ENCODE assay signal across 8 mouse cellular contexts in the genomic region with DNA sequence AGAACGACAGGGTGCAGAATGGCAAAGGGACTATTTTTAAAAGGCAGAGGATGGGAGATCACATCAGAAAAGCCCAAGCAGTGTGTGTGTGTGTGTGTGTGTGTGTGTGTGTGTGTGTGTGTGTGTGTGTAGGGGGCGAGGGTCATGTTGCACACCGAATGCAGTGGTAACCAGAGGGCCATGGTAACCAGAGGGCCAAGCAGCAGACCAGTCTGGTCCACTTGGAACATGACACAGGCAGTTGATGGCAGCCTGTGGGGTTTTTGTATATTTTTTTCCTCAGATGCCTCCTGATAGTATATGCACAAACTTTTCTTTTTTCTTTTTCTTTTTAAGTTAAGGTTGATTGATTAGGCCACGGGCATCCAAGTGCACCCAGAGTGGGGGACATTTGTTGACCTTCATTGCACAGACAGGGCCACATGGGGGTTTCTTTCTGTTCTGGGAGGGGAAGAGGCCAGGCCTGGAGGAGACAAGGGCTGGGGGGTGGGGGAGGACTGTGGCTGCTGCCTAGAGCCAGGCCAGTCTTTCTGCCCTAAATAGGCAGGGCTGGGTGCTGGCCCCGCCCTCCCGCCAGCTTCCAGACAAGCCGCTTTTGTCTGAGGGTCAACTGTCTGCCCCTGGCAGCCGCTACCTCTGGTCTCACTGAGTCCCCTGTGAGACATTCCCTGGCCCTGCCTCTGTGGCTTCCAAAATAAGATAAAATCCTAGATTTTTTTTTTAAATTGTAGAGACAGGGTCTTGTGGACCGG. TPM values are rescaled to one million over a fixed set of nuclear protein-coding genes. Genes with fewer than 3 reads are reported as not detected.
DNase-seq lines count a peak whose midpoint lies in the region; ATAC-seq and TF ChIP-seq lines count a peak whose summit lies in the region.

No protein-coding gene starts in this region.

- 0 out of 2 replicates have a peak, but pooled peaks have one; percentile 1 for ATAC-seq in embryonic facial prominence, embryonic 12.5 days (ENCODE audit: insufficient number of reproducible peaks, insufficient read depth, low FRiP score, low TSS enrichment)
- peak; percentile 82 for ATAC-seq in heart, postnatal 0 days (ENCODE audit: insufficient read depth, low read depth)

- peak overlapping the region; percentile 11; the same call in 1 of the 2 replicates for H3K9ac ChIP-seq in embryonic facial prominence, embryonic 12.5 days
- 0 out of 2 replicates have a peak overlapping the region, but pooled peaks have one; percentile 17 for H3K9ac ChIP-seq in heart, postnatal 0 days (replicated peaks; ENCODE audit: low read depth, low read length)

- peak overlapping the region; percentile 90 for H3K27ac ChIP-seq in embryonic facial prominence, embryonic 12.5 days
- peak overlapping the region; percentile 87 for H3K27ac ChIP-seq in heart, postnatal 0 days (ENCODE audit: low read depth)

- peak overlapping the region; percentile 14 for H3K4me2 ChIP-seq in embryonic facial prominence, embryonic 12.5 days (replicated peaks)
- no peak overlapping the region for H3K4me2 ChIP-seq in heart, postnatal 0 days (ENCODE audit: low read depth, low read length)

- intact Hi-C loops in left cerebral cortex, postnatal 4 days (cut with DNase I) = no loop called here

- H3K27me3 ChIP-seq in embryonic facial prominence, embryonic 12.5 days = peaks cover 2% of the 10 kb centered on the region; the same call in 1 of the 2 replicates
- H3K27me3 ChIP-seq in heart, postnatal 0 days (ENCODE audit: control insufficient read depth, insufficient read depth, low read length) = no peaks in the 10 kb centered on the region

- no peak overlapping the region for H3K4me3 ChIP-seq in embryonic facial prominence, embryonic 12.5 days
- no peak overlapping the region for H3K4me3 ChIP-seq in heart, postnatal 0 days (ENCODE audit: low read depth, low read length)

- H3K36me3 ChIP-seq in embryonic facial prominence, embryonic 12.5 days = peaks cover 54% of the 10 kb centered on the region
- H3K36me3 ChIP-seq in heart, postnatal 0 days (replicated peaks; ENCODE audit: control insufficient read depth, insufficient read depth, low read length) = 0 out of 2 replicates have a peak, but pooled peaks cover 7% of the 10 kb centered on the region

- DNase-seq in left cerebral cortex, postnatal 4 days = peak; percentile 34
- DNase-seq in left cerebral cortex, adult 11 months (ENCODE audit: low spot score) = no peak
- peak; percentile 76 for DNase-seq in heart, postnatal 0 days (ENCODE audit: low spot score)
- peak; percentile 52 for DNase-seq in lung, postnatal 14 days
- DNase-seq in urinary bladder, postnatal 36 days (ENCODE audit: low spot score in 2 of 2) = no peak
- no peak for DNase-seq in frontal cortex, postnatal 25 days (ENCODE audit: low spot score in 2 of 2)
- DNase-seq in thymus, postnatal 36 days = no peak

- no peak for TF ChIP-seq CTCF in heart, postnatal 0 days (IDR thresholded peaks at IDR 0.05; ENCODE audit: low read depth)

- H3K9me3 ChIP-seq in embryonic facial prominence, embryonic 12.5 days = 0 out of 2 replicates have a peak, but pooled peaks cover 4% of the 10 kb centered on the region
- H3K9me3 ChIP-seq in heart, postnatal 0 days (replicated peaks; ENCODE audit: control insufficient read depth, low read length) = no peaks in the 10 kb centered on the region

- TF ChIP-seq EP300 in heart, postnatal 0 days (IDR thresholded peaks at IDR 0.05; ENCODE audit: low read depth) = no peak

- H3K4me1 ChIP-seq in embryonic facial prominence, embryonic 12.5 days = peaks cover 22% of the 10 kb centered on the region
- H3K4me1 ChIP-seq in heart, postnatal 0 days (ENCODE audit: control insufficient read depth, insufficient read depth) = peaks cover 32% of the 10 kb centered on the region

- WGBS in embryonic facial prominence, embryonic 12.5 days = 19% methylated on average over 9 of the region's 9 CpGs
- WGBS in heart, postnatal 0 days = 26% methylated on average over 8 of the region's 9 CpGs

RNA-seq across cellular contexts. Expression of a gene that starts 4.9 kb away (rescaled TPM):
- 10 to 100 TPM; 57.6 to 61.8 TPM for total RNA-seq in left cerebral cortex, postnatal 4 days (2021)
- 13.4 and 14.6 TPM in 2 replicates for polyA plus RNA-seq in embryonic facial prominence, embryonic 12.5 days (2016; fragmentation: Nextera tagmentation; extraction: Ambion mirVana)
- total RNA-seq in heart, postnatal 0 days (2014; rRNA removed; ENCODE audit: low replicate concordance) = 63.9 and 69.6 TPM in 2 replicates
- polyA plus RNA-seq in heart, postnatal 0 days (2015; fragmentation: Nextera tagmentation; extraction: Ambion mirVana) = 3.8 TPM in 2 replicates

RNA-seq across cellular contexts. Expression of a gene that starts 11.6 kb away (rescaled TPM):
- total RNA-seq in left cerebral cortex, postnatal 4 days (2021) = 1 to 10 TPM; 1.2 to 1.7 TPM
- polyA plus RNA-seq in embryonic facial prominence, embryonic 12.5 days (2016; fragmentation: Nextera tagmentation; extraction: Ambion mirVana) = 21.5 and 22.7 TPM in 2 replicates
- 0.27 and 4.0 TPM in 2 replicates for total RNA-seq in heart, postnatal 0 days (2014; rRNA removed; ENCODE audit: low replicate concordance)
- 1.7 and 2.5 TPM in 2 replicates for polyA plus RNA-seq in heart, postnatal 0 days (2015; fragmentation: Nextera tagmentation; extraction: Ambion mirVana)

RNA-seq across cellular contexts. Expression of a gene that starts 26.3 kb away (rescaled TPM):
- not detected for total RNA-seq in left cerebral cortex, postnatal 4 days (2021)
- polyA plus RNA-seq in embryonic facial prominence, embryonic 12.5 days (2016; fragmentation: Nextera tagmentation; extraction: Ambion mirVana) = 1.7 and 2.2 TPM in 2 replicates
- total RNA-seq in heart, postnatal 0 days (2014; rRNA removed; ENCODE audit: low replicate concordance) = 0.58 and 2.3 TPM in 2 replicates
- polyA plus RNA-seq in heart, postnatal 0 days (2015; fragmentation: Nextera tagmentation; extraction: Ambion mirVana) = 1.1 and 1.2 TPM in 2 replicates

RNA-seq across cellular contexts. Expression of a gene that starts 37.3 kb away (rescaled TPM):
- 1 to 10 TPM; 9.1 to 9.5 TPM for total RNA-seq in left cerebral cortex, postnatal 4 days (2021)
- polyA plus RNA-seq in embryonic facial prominence, embryonic 12.5 days (2016; fragmentation: Nextera tagmentation; extraction: Ambion mirVana) = 15.3 and 16.8 TPM in 2 replicates
- total RNA-seq in heart, postnatal 0 days (2014; rRNA removed; ENCODE audit: low replicate concordance) = 10.6 and 13.4 TPM in 2 replicates
- 8.3 and 8.8 TPM in 2 replicates for polyA plus RNA-seq in heart, postnatal 0 days (2015; fragmentation: Nextera tagmentation; extraction: Ambion mirVana)

RNA-seq across cellular contexts. Expression of a gene that starts 43.9 kb away (rescaled TPM):
- 1,000 to 10,000 TPM; 1,235 to 1,345 TPM for total RNA-seq in left cerebral cortex, postnatal 4 days (2021)
- polyA plus RNA-seq in embryonic facial prominence, embryonic 12.5 days (2016; fragmentation: Nextera tagmentation; extraction: Ambion mirVana) = 123 and 134 TPM in 2 replicates
- 342 and 417 TPM in 2 replicates for total RNA-seq in heart, postnatal 0 days (2014; rRNA removed; ENCODE audit: low replicate concordance)
- polyA plus RNA-seq in heart, postnatal 0 days (2015; fragmentation: Nextera tagmentation; extraction: Ambion mirVana) = 101 and 107 TPM in 2 replicates

Comparison
In these comparisons a context has a peak if more than half of its experiments do, and no peak if none do; other contexts are left out.
1. DNase-seq: peak in left cerebral cortex, postnatal 4 days (single experiment), heart, postnatal 0 days (single experiment) and lung, postnatal 14 days (single experiment); none in left cerebral cortex, adult 11 months (single experiment), urinary bladder, postnatal 36 days (0 of 2), frontal cortex, postnatal 25 days (0 of 2) and thymus, postnatal 36 days (0 of 2).